ENCODE assay signal across 27 mouse cellular contexts in the genomic region with DNA sequence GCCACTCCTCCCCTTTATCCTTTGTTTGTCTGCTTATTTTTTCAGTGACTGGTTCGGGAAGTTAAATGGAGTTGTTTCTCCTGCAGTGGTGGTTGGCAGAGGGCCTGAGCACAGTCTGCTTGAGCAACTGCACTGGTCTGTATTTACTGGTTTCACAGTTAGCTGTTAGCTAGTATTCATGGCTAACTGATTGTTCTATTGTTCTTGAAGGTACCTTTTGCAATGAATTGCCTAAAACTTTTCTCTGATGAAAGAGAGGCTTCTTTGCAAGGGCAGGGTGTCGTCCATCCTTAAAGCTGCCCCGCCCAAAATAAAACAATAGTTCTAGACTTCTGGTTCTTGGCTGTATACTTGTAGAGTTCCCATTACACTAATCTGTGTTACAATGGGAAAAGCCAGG.
DNase-seq lines count a peak whose midpoint lies in the region; TF ChIP-seq lines count a peak whose summit lies in the region.
"Had no signal": no experiment of that assay in that cellular context is flagged by ENCODE, and none has a peak within 500 bp of the region (broad histone marks: within the 10 kb centered on the region; RNA-seq: fewer than 3 reads in every experiment).

No protein-coding gene starts in this region.

- in situ Hi-C loops in ES-E14 (cut with MboI; ENCODE audit: low sequenced_read_pairs in 2 of 2, unreplicated experiment in 2 of 2), result no loop called here

- TF ChIP-seq POLR2A in ES-Bruce4 (IDR thresholded peaks at IDR 0.05; ENCODE audit: insufficient read depth, low read length), result no peak
- no peak for TF ChIP-seq POLR2A in cerebellum, adult 2 months (IDR thresholded peaks at IDR 0.05; ENCODE audit: borderline replicate concordance, insufficient read depth, low read length)

- no peaks in the 10 kb centered on the region for H3K36me3 ChIP-seq in ES-Bruce4 (ENCODE audit: control insufficient read depth, insufficient read depth, low read length, poor library complexity, severe bottlenecking)
- H3K36me3 ChIP-seq in ES-E14 (ENCODE audit: control insufficient read depth, insufficient read depth, low read length, poor library complexity, severe bottlenecking), result no peaks in the 10 kb centered on the region
- H3K36me3 ChIP-seq: embryonic facial prominence, embryonic 10.5 days; embryonic facial prominence, embryonic 13.5 days; forebrain, embryonic 10.5 days; G1E; hindbrain, embryonic 12.5 days; hindbrain, embryonic 15.5 days had no signal

- H3K4me1 ChIP-seq in ES-Bruce4 (ENCODE audit: control insufficient read depth, insufficient read depth, low read length) (peaks cover 8% of the 10 kb centered on the region), ES-E14 (ENCODE audit: control insufficient read depth in 2 of 2, insufficient read depth in 2 of 2, low read length in 2 of 2, poor library complexity in 1 of 2) (peaks cover 11 to 14% of the 10 kb centered on the region in 2 experiments; a peak in 3 of 4 replicates)
- H3K4me1 ChIP-seq in cerebellum, adult 2 months (ENCODE audit: control insufficient read depth, insufficient read depth, low read length), result no peaks in the 10 kb centered on the region
- H3K4me1 ChIP-seq: hindbrain, embryonic 12.5 days had no signal

- DNase-seq in ES-E14 (ENCODE audit: low read depth, low spot score) (peak; percentile 69), ZHBTc4 (ENCODE audit: low read depth, low spot score) (peak; percentile 96)
- DNase-seq in thymus, postnatal 10 days (ENCODE audit: low spot score in 2 of 2), result no peak
- DNase-seq in left cerebral cortex, adult 8-10 months (ENCODE audit: low spot score in 2 of 2), result no peak
- DNase-seq in cerebellum, adult 2 months, result no peak
- DNase-seq: adrenal gland, adult 2 months; adrenal gland, postnatal 14 days; B cell, adult 2 months; cerebellum, adult 11 months; cerebellum, adult 8-10 months; cerebellum, postnatal 10 days; cerebellum, postnatal 36 days; embryo, embryonic 11 days; gastrocnemius, postnatal 10 days; gastrocnemius, postnatal 36 days; heart, adult 11 months had no signal

- TF ChIP-seq CTCF in ES-Bruce4 (IDR thresholded peaks at IDR 0.05; ENCODE audit: low read depth, low read length), result no peak
- TF ChIP-seq CTCF in cerebellum, adult 2 months (IDR thresholded peaks at IDR 0.05; ENCODE audit: borderline replicate concordance, insufficient read depth, low read depth, low read length), result no peak

- H3K4me3 ChIP-seq in ES-Bruce4 (ENCODE audit: low read depth, low read length) (no peak overlapping the region), ES-E14 (ENCODE audit: insufficient read depth in 1 of 2, low read depth in 1 of 2, low read length in 2 of 2, poor library complexity in 1 of 2, severe bottlenecking in 1 of 2) (no peak overlapping the region)
- H3K4me3 ChIP-seq in cerebellum, adult 2 months (replicated peaks; ENCODE audit: insufficient read depth, low read depth, low read length), result no peak overlapping the region
- H3K4me3 ChIP-seq: embryonic facial prominence, embryonic 10.5 days; embryonic facial prominence, embryonic 13.5 days; erythroblast, embryonic 14.5 days; forebrain, embryonic 10.5 days; forebrain, embryonic 13.5 days; hindbrain, embryonic 12.5 days; hindbrain, embryonic 15.5 days had no signal

- H3K9me3 ChIP-seq in ES-Bruce4 (replicated peaks; ENCODE audit: control insufficient read depth, insufficient read depth, low read length, poor library complexity, severe bottlenecking) (no peaks in the 10 kb centered on the region), ES-E14 (ENCODE audit: control insufficient read depth, insufficient read depth, low read depth, low read length) (no peaks in the 10 kb centered on the region)
- H3K9me3 ChIP-seq: embryonic facial prominence, embryonic 10.5 days; embryonic facial prominence, embryonic 13.5 days; forebrain, embryonic 10.5 days; forebrain, embryonic 13.5 days; G1E; hindbrain, embryonic 12.5 days; hindbrain, embryonic 15.5 days had no signal

- 84% methylated on average over 3 of the region's 3 CpGs for WGBS in cerebellum, adult 2 months

- no peak overlapping the region for H3K9ac ChIP-seq in ES-Bruce4 (ENCODE audit: low read depth, poor library complexity, severe bottlenecking)
- H3K9ac ChIP-seq in ES-E14 (ENCODE audit: insufficient read depth, low read depth, low read length, poor library complexity, severe bottlenecking), result no peak overlapping the region
- H3K9ac ChIP-seq: embryonic facial prominence, embryonic 13.5 days; forebrain, embryonic 13.5 days; hindbrain, embryonic 12.5 days; hindbrain, embryonic 15.5 days had no signal

- no peaks in the 10 kb centered on the region for H3K27me3 ChIP-seq in ES-Bruce4 (ENCODE audit: control insufficient read depth, insufficient read depth, low read length, poor library complexity, severe bottlenecking)
- H3K27me3 ChIP-seq in cerebellum, adult 2 months (ENCODE audit: control insufficient read depth, insufficient read depth, low read length), result no peaks in the 10 kb centered on the region; the same call in 1 of the 2 replicates
- H3K27me3 ChIP-seq: CH12.LX; embryonic facial prominence, embryonic 13.5 days; forebrain, embryonic 13.5 days; hindbrain, embryonic 12.5 days; hindbrain, embryonic 15.5 days; Patski had no signal

- TF ChIP-seq EP300 in ES-Bruce4 (IDR thresholded peaks at IDR 0.05; ENCODE audit: insufficient read depth, low read depth, low read length), result peak; percentile 65; the same call in 1 of the 2 replicates

- H3K27ac ChIP-seq in ES-Bruce4 (ENCODE audit: insufficient read depth, low read length) (peak overlapping the region; percentile 85), ES-E14 (ENCODE audit: insufficient read depth, low read depth, low read length, poor library complexity, severe bottlenecking) (no peak overlapping the region; the same call in 1 of the 2 replicates)
- H3K27ac ChIP-seq in cerebellum, adult 2 months (ENCODE audit: insufficient read depth, low read length), result no peak overlapping the region
- H3K27ac ChIP-seq: embryonic facial prominence, embryonic 10.5 days; embryonic facial prominence, embryonic 13.5 days; forebrain, embryonic 10.5 days; forebrain, embryonic 13.5 days; hindbrain, embryonic 12.5 days; hindbrain, embryonic 15.5 days had no signal

TF ChIP-seq in ES-E14, 5 proteins besides CTCF, POLR2A, EP300 and RAD21:
- no peak for TF ChIP-seq ZNF384 (IDR thresholded peaks at IDR 0.05; ENCODE audit: low read depth, low read length)
- peak; percentile 78 for TF ChIP-seq CHD2 (IDR thresholded peaks at IDR 0.05; ENCODE audit: low read depth, low read length)

Comparison
In these comparisons a context has a peak if more than half of its experiments do, and no peak if none do; other contexts are left out.
1. DNase-seq: peak in ES-E14 (single experiment) and ZHBTc4 (single experiment); none in thymus, postnatal 10 days (0 of 2), left cerebral cortex, adult 8-10 months (0 of 2) and cerebellum, adult 2 months (0 of 2).